Mouse (Mus musculus) erythroblast, embryonic 14.5 days (primary cell): ENCODE measurements around the gene Lpp.

Experiments
- GATA1 ChIP-seq: IDR thresholded peaks from 2 replicates; pipeline ENCODE4 v1.6.1; 2012; ENCODE audit warnings: low read length, inconsistent platforms, mixed read lengths
- TAL1 ChIP-seq: IDR thresholded peaks from 3 replicates; pipeline ENCODE4 v1.6.1; 2012; ENCODE audit warnings: low read length, inconsistent platforms, mixed read lengths

- TF ChIP-seq GATA1 (no peak), TAL1 (no peak)
Measured at GRCm38 (mm10) chr16:24829860-24830259, 436.6 kb downstream of the Lpp start.
